Comparison of ENCODE assay signal across 8 mouse cellular contexts in genomic region chr3:137753257-137753654, GRCm38 (mm10).
DNase-seq lines count a peak whose midpoint lies in the region; ATAC-seq and TF ChIP-seq lines count a peak whose summit lies in the region.

No protein-coding gene starts in this region.

- H3K9me3 ChIP-seq in heart, embryonic 12.5 days (replicated peaks): peaks cover 6% of the 10 kb centered on the region; the same call in 1 of the 2 replicates
- peaks cover 5% of the 10 kb centered on the region for H3K9me3 ChIP-seq in CH12.LX (replicated peaks; ENCODE audit: low read length)
- H3K9me3 ChIP-seq in hindbrain, embryonic 10.5 days: no peaks in the 10 kb centered on the region

- peak overlapping the region; percentile 12; the same call in 1 of the 2 replicates for H3K9ac ChIP-seq in heart, embryonic 12.5 days
- H3K9ac ChIP-seq in CH12.LX (ENCODE audit: insufficient read depth, low read depth): 0 out of 2 replicates have a peak overlapping the region, but pooled peaks have one; percentile 5

- TF ChIP-seq RAD21 in CH12.LX (IDR thresholded peaks at IDR 0.05; ENCODE audit: low read depth, low read length): no peak

- TF ChIP-seq POLR2A in CH12.LX (IDR thresholded peaks at IDR 0.05; ENCODE audit: low read depth, low read length): no peak

- in situ Hi-C loops in CH12.LX (cut with MboI; ENCODE audit: low pct_ligation_motif_present, low pct_unique_long_range_greater_than_20kb, low sequenced_read_pairs): loop anchor here (25.0 kb wide), 1 partner anchor 616 kb away; no protein-coding TSS in a partner anchor

- H3K4me2 ChIP-seq in heart, embryonic 12.5 days: peak overlapping the region; percentile 71
- H3K4me2 ChIP-seq in CH12.LX (ENCODE audit: insufficient read depth, low read depth, poor library complexity, severe bottlenecking): peak overlapping the region; percentile 79

- no peak for DNase-seq in heart, postnatal 25 days (ENCODE audit: low spot score)
- DNase-seq in CH12.LX (ENCODE audit: extremely low read depth): no peak
- no peak for DNase-seq in hindbrain, embryonic 10.5 days (ENCODE audit: low spot score)
- DNase-seq in lung, postnatal 10 days: peak; percentile 6
- no peak for DNase-seq in spleen, postnatal 10 days (ENCODE audit: low spot score in 2 of 2)
- DNase-seq in adipocyte (ENCODE audit: low spot score): no peak

- H3K27ac ChIP-seq in heart, embryonic 12.5 days (ENCODE audit: poor library complexity, severe bottlenecking): no peak overlapping the region
- H3K27ac ChIP-seq in CH12.LX (ENCODE audit: insufficient read depth, low read depth): no peak overlapping the region
- H3K27ac ChIP-seq in hindbrain, embryonic 10.5 days: peak overlapping the region; percentile 83

- dilution Hi-C loops in CH12.LX (cut with MboI; ENCODE audit: extremely low pct_ligation_motif_present, extremely low pct_unique_long_range_greater_than_20kb, low sequenced_read_pairs): no loop called here

- ATAC-seq in heart, embryonic 12.5 days (ENCODE audit: insufficient number of reproducible peaks, low FRiP score): 0 out of 2 replicates have a peak, but pooled peaks have one; percentile 2
- no peak for ATAC-seq in inflammation-experienced regulatory T-cells, adult 6 months

- intact Hi-C loops in heart, postnatal 25 days (cut with DNase I): loop anchor here (2.0 to 10.0 kb wide), 2 partner anchors 606 to 1858 kb away; no protein-coding TSS in a partner anchor

- H3K4me3 ChIP-seq in heart, embryonic 12.5 days: peak overlapping the region; percentile 42; the same call in 1 of the 2 replicates
- H3K4me3 ChIP-seq in CH12.LX (replicated peaks in 1 of 3; ENCODE audit: low read depth in 2 of 3, low read length in 2 of 3, poor library complexity in 1 of 3): no peak overlapping the region
- H3K4me3 ChIP-seq in hindbrain, embryonic 10.5 days: peak overlapping the region; percentile 43; the same call in 1 of the 2 replicates

- peaks cover 7% of the 10 kb centered on the region; the same call in 1 of the 2 replicates for H3K4me1 ChIP-seq in heart, embryonic 12.5 days (replicated peaks)
- H3K4me1 ChIP-seq in CH12.LX (ENCODE audit: control insufficient read depth in 1 of 2, insufficient read depth in 2 of 2): peaks cover 8 to 17% of the 10 kb centered on the region in 2 experiments
- H3K4me1 ChIP-seq in hindbrain, embryonic 10.5 days (replicated peaks): peaks cover 9% of the 10 kb centered on the region

- H3K79me2 ChIP-seq in CH12.LX (replicated peaks; ENCODE audit: control insufficient read depth, extremely low read depth, insufficient read depth, poor library complexity, severe bottlenecking): no peaks in the 10 kb centered on the region

- H3K36me3 ChIP-seq in heart, embryonic 12.5 days: no peaks in the 10 kb centered on the region
- no peaks in the 10 kb centered on the region for H3K36me3 ChIP-seq in CH12.LX (replicated peaks in 1 of 2; ENCODE audit: control insufficient read depth in 1 of 2, insufficient read depth in 1 of 2, low read length in 1 of 2)
- no peaks in the 10 kb centered on the region for H3K36me3 ChIP-seq in hindbrain, embryonic 10.5 days

- 52% methylated on average over 7 of the region's 7 CpGs for WGBS in heart, embryonic 12.5 days
- 72% methylated on average over 7 of the region's 7 CpGs for WGBS in hindbrain, embryonic 10.5 days

- no peak for TF ChIP-seq CTCF in CH12.LX (conservative IDR thresholded peaks at IDR 0.05 in 1 of 2, IDR thresholded peaks at IDR 0.05 in 1 of 2; ENCODE audit: low read depth in 2 of 2, low read length in 2 of 2)

- no peak for TF ChIP-seq EP300 in CH12.LX (IDR thresholded peaks at IDR 0.05; ENCODE audit: low read length)

- H3K27me3 ChIP-seq in heart, embryonic 12.5 days (replicated peaks): no peaks in the 10 kb centered on the region
- H3K27me3 ChIP-seq in CH12.LX (replicated peaks): no peaks in the 10 kb centered on the region
- no peaks in the 10 kb centered on the region for H3K27me3 ChIP-seq in hindbrain, embryonic 10.5 days (ENCODE audit: insufficient read depth, poor library complexity, severe bottlenecking)

TF ChIP-seq in CH12.LX, 34 proteins besides CTCF, POLR2A, EP300 and RAD21:
- TF ChIP-seq ETS1 (conservative IDR thresholded peaks at IDR 0.05; ENCODE audit: low read depth, low read length) (no peak), GABPA (IDR thresholded peaks at IDR 0.05; ENCODE audit: insufficient replicate concordance, low read depth, low read length) (no peak), JUND (conservative IDR thresholded peaks at IDR 0.05; ENCODE audit: low read depth, low read length) (no peak), SIN3A (IDR thresholded peaks at IDR 0.05; ENCODE audit: low read length) (no peak), MAFK (IDR thresholded peaks at IDR 0.05; ENCODE audit: insufficient replicate concordance, low read length) (no peak), E2F4 (IDR thresholded peaks at IDR 0.05; ENCODE audit: insufficient replicate concordance, low read depth, low read length) (no peak), IRF4 (IDR thresholded peaks at IDR 0.05; ENCODE audit: low read depth, low read length) (no peak), BHLHE40 (IDR thresholded peaks at IDR 0.05; ENCODE audit: low read depth, low read length) (no peak), TBP (conservative IDR thresholded peaks at IDR 0.05; ENCODE audit: low read depth, low read length) (no peak), POLR2AphosphoS2 (IDR thresholded peaks at IDR 0.05; ENCODE audit: low read depth, low read length) (no peak)

Comparison
In these comparisons a context has a peak if more than half of its experiments do, and no peak if none do; other contexts are left out.
1. H3K4me3 ChIP-seq: peak in heart, embryonic 12.5 days (single experiment) and hindbrain, embryonic 10.5 days (single experiment); none in CH12.LX (0 of 3).